Mouse (Mus musculus) hindbrain, embryonic 11.5 days (tissue): ENCODE measurements around the gene Syne1. TPM values are rescaled to one million over a fixed set of nuclear protein-coding genes. Genes with fewer than 3 reads are reported as not detected.

Experiments
- ATAC-seq: fragments of 200-750 bp; cut with Nextera tagmentation; 2 replicates; pipeline ENCODE4 v1.8.0; 2017; ENCODE audit warnings: mild to moderate bottlenecking, moderate TSS enrichment, moderate library complexity; ENCODE audit not compliant: low FRiP score
- DNase-seq: peaks from one replicate; pipeline ENCODE4 v3.0.0-alpha.2; 2015; ENCODE audit warnings: low spot score
- H3K27ac ChIP-seq: fragments of 300-500 bp; sonication (generic); 2 replicates; pipeline ENCODE4 v1.5.1; 2014; ENCODE audit warnings: mild to moderate bottlenecking, low read depth, low read length
- H3K27me3 ChIP-seq: fragments of 300-500 bp; sonication (generic); 2 replicates; pipeline ENCODE4 v1.6.1; 2014; ENCODE audit warnings: mild to moderate bottlenecking, low read length, moderate library complexity, mixed read lengths; ENCODE audit not compliant: control insufficient read depth, insufficient read depth
- H3K36me3 ChIP-seq: fragments of 300-500 bp; sonication (generic); 2 replicates; pipeline ENCODE4 v1.6.1; 2014; ENCODE audit warnings: mild to moderate bottlenecking, low read length, moderate library complexity, mixed read lengths; ENCODE audit not compliant: control insufficient read depth, insufficient read depth
- H3K4me1 ChIP-seq: fragments of 300-500 bp; sonication (generic); replicated peaks from 2 replicates; pipeline ENCODE4 v1.6.1; 2014; ENCODE audit warnings: low read length, mixed read lengths; ENCODE audit not compliant: control insufficient read depth, insufficient read depth
- H3K4me2 ChIP-seq: fragments of 300-500 bp; sonication (generic); replicated peaks from 2 replicates; pipeline ENCODE4 v1.6.1; 2014; ENCODE audit warnings: mild to moderate bottlenecking, low read depth, low read length
- H3K4me3 ChIP-seq: fragments of 300-500 bp; sonication (generic); 2 replicates; pipeline ENCODE4 v1.5.1; 2014; ENCODE audit warnings: low read depth, low read length
- H3K9ac ChIP-seq: fragments of 300-500 bp; sonication (generic); 2 replicates; pipeline ENCODE4 v1.6.1; 2014; ENCODE audit warnings: low read depth, low read length
- H3K9me3 ChIP-seq: fragments of 300-500 bp; sonication (generic); 2 replicates; pipeline ENCODE4 v1.6.1; 2016; ENCODE audit warnings: low read length; ENCODE audit not compliant: control insufficient read depth
- WGBS: fragments of 180-500 bp; shearing (Covaris S2); extraction: QIAGEN DNeasy Blood & Tissue Kit; methylation state at CpG from one replicate; pipeline ENCODE4 v1.1.7; 2014; 5-methylcytosine and 5-hydroxymethylcytosine counted together
- polyA plus RNA-seq: library from polyadenylated mRNA; unstranded; fragments of >200 nt; fragmentation: Nextera tagmentation; extraction: Ambion mirVana; gene quantifications from 2 replicates; pipeline ENCODE4 v1.2.1, GENCODE M21; 2014

Syne1 gene
- polyA plus RNA-seq, 1 experiment from 2014 or later = 6.3 TPM

DNA sequence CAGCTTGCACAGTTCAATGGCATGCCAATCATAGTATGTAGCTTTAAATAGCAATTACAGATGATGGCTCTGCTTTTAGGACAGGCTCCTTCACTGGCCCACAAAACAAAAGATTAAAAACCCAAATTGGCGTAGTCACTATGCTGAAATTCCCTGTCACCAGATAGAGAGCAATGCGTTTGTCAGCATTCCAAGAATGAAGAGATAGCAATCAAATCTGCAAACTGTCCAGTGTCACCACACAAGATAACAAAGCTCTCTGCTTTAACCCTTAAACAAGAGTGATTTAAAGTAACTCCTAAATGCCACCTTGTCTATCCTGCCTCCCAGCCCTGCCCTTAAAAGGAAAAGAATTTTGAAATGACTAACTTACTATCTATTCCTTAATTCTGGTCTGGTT is 374.9 kb downstream of the Syne1 start:
- Histone ChIP-seq H3K9ac (no peak overlapping the region), H3K4me3 (no peak overlapping the region), H3K9me3 (no peaks in the 10 kb centered on the region), H3K27ac (no peak overlapping the region), H3K4me1 (no peaks in the 10 kb centered on the region), H3K4me2 (no peak overlapping the region), H3K36me3 (no peaks in the 10 kb centered on the region), H3K27me3 (no peaks in the 10 kb centered on the region)
- WGBS = 77% methylated on average over 2 of the region's 2 CpGs
- DNase-seq (no peak), ATAC-seq (no peak)

- no peaks in the 10 kb centered on the region for H3K27me3 ChIP-seq
- H3K9me3 ChIP-seq = no peaks in the 10 kb centered on the region
- no peaks in the 10 kb centered on the region for H3K36me3 ChIP-seq
- H3K4me1 ChIP-seq = no peaks in the 10 kb centered on the region
- WGBS = 69% methylated on average over 1 of the region's 1 CpGs
- no peak overlapping the region for H3K4me2 ChIP-seq
- no peak for DNase-seq
- H3K4me3 ChIP-seq = no peak overlapping the region
- no peak overlapping the region for H3K27ac ChIP-seq
- ATAC-seq = no peak
- no peak overlapping the region for H3K9ac ChIP-seq
Observed at GRCm38 (mm10) chr10:5170425-5170824, 380.9 kb downstream of the Syne1 start.

GRCm38 (mm10) chr10:5167481-5167880 is 383.8 kb downstream of the Syne1 start:
- no peak overlapping the region for H3K27ac ChIP-seq
- H3K4me2 ChIP-seq = no peak overlapping the region
- no peaks in the 10 kb centered on the region for H3K9me3 ChIP-seq
- ATAC-seq (no peak), DNase-seq (no peak)
- no peaks in the 10 kb centered on the region for H3K4me1 ChIP-seq
- H3K4me3 ChIP-seq = no peak overlapping the region
- H3K36me3 ChIP-seq = no peaks in the 10 kb centered on the region
- no peak overlapping the region for H3K9ac ChIP-seq
- WGBS = 83% methylated on average over 3 of the region's 3 CpGs
- no peaks in the 10 kb centered on the region for H3K27me3 ChIP-seq

DNA sequence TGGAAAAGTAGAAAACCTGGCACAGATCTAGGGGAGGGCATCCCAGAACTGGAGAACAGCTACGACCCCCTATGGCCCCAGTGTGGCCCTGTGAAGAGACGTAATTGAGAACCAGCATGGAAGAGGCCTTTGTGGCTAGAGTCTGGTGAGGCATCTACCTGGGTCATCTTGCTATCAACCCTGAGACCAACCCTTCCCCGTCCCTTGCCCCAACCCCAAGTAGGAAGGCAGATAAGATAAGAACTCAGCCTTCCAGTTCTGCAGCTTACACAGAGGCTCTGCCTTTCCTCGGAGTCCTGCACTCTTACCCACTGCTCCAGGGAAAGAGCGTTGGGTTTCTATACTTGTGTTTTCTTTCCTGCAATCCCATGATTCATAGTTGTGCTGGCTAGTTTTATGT is 385.8 kb downstream of the Syne1 start:
- no peaks in the 10 kb centered on the region for H3K9me3 ChIP-seq
- DNase-seq (no peak), ATAC-seq (no peak)
- WGBS = 88% methylated on average over 5 of the region's 5 CpGs
- no peaks in the 10 kb centered on the region for H3K36me3 ChIP-seq
- no peaks in the 10 kb centered on the region for H3K27me3 ChIP-seq
- H3K9ac ChIP-seq = no peak overlapping the region
- no peak overlapping the region for H3K4me2 ChIP-seq
- H3K4me1 ChIP-seq = no peaks in the 10 kb centered on the region
- no peak overlapping the region for H3K27ac ChIP-seq
- H3K4me3 ChIP-seq = no peak overlapping the region

GRCm38 (mm10) chr10:5163770-5164169 is 387.5 kb downstream of the Syne1 start:
- H3K27ac ChIP-seq = no peak overlapping the region
- ATAC-seq (no peak), DNase-seq (no peak)
- no peaks in the 10 kb centered on the region for H3K9me3 ChIP-seq
- 74% methylated on average over 6 of the region's 6 CpGs for WGBS
- H3K4me2 ChIP-seq = no peak overlapping the region
- H3K4me3 ChIP-seq = no peak overlapping the region
- H3K4me1 ChIP-seq = no peaks in the 10 kb centered on the region
- no peaks in the 10 kb centered on the region for H3K27me3 ChIP-seq
- no peak overlapping the region for H3K9ac ChIP-seq
- no peaks in the 10 kb centered on the region for H3K36me3 ChIP-seq

DNA sequence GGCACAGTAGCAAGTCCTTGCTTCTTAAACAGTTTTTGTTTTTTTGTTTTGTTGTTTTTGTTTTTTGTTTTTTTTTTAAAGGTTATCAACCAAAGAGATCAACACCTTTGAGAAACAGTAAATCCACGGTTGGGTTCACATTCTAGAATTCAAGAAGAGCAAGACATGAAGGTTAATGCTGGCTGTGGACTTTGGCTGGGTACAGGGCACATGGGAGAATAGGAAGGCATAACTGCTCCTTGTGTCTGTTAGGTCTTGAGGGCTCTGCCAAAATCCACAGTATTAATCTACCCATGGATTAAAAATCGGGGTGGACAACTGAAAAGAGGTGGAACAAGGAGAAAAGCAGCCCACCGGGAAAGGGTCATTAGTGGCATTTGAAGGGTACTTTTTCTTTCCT is 388.0 kb downstream of the Syne1 start:
- H3K36me3 ChIP-seq = no peaks in the 10 kb centered on the region
- 84% methylated on average over 3 of the region's 3 CpGs for WGBS
- DNase-seq (no peak), ATAC-seq (no peak)
- no peak overlapping the region for H3K4me3 ChIP-seq
- H3K27ac ChIP-seq = no peak overlapping the region
- H3K27me3 ChIP-seq = no peaks in the 10 kb centered on the region
- H3K4me2 ChIP-seq = no peak overlapping the region
- no peak overlapping the region for H3K9ac ChIP-seq
- H3K9me3 ChIP-seq = no peaks in the 10 kb centered on the region
- H3K4me1 ChIP-seq = no peaks in the 10 kb centered on the region

- H3K9me3 ChIP-seq = no peaks in the 10 kb centered on the region
- peak; percentile 45; the same call in 1 of the 2 replicates for ATAC-seq
- H3K4me3 ChIP-seq = no peak overlapping the region
- H3K27ac ChIP-seq = no peak overlapping the region
- peak; percentile 81 for DNase-seq
- no peaks in the 10 kb centered on the region for H3K4me1 ChIP-seq
- H3K27me3 ChIP-seq = no peaks in the 10 kb centered on the region
- 62% methylated on average over 12 of the region's 12 CpGs for WGBS
- H3K9ac ChIP-seq = no peak overlapping the region
- H3K4me2 ChIP-seq = no peak overlapping the region
- H3K36me3 ChIP-seq = no peaks in the 10 kb centered on the region
Observed at GRCm38 (mm10) chr10:5161394-5161872, 389.8 kb downstream of the Syne1 start.

GRCm38 (mm10) chr10:5159679-5160078 is 391.6 kb downstream of the Syne1 start:
- no peak overlapping the region for H3K4me3 ChIP-seq
- no peaks in the 10 kb centered on the region for H3K27me3 ChIP-seq
- 82% methylated on average over 8 of the region's 8 CpGs for WGBS
- H3K4me1 ChIP-seq = no peaks in the 10 kb centered on the region
- no peak overlapping the region for H3K9ac ChIP-seq
- no peak for DNase-seq
- no peak overlapping the region for H3K27ac ChIP-seq
- ATAC-seq = no peak
- no peak overlapping the region for H3K4me2 ChIP-seq
- H3K9me3 ChIP-seq = no peaks in the 10 kb centered on the region
- no peaks in the 10 kb centered on the region for H3K36me3 ChIP-seq

- Histone ChIP-seq H3K4me3 (no peak overlapping the region), H3K9ac (no peak overlapping the region), H3K4me2 (no peak overlapping the region), H3K36me3 (no peaks in the 10 kb centered on the region), H3K9me3 (no peaks in the 10 kb centered on the region), H3K4me1 (no peaks in the 10 kb centered on the region), H3K27me3 (no peaks in the 10 kb centered on the region), H3K27ac (no peak overlapping the region)
- no peak for DNase-seq
- ATAC-seq = no peak
- WGBS = 91% methylated on average over 6 of the region's 6 CpGs
Observed at GRCm38 (mm10) chr10:5153047-5153446, 398.2 kb downstream of the Syne1 start.
